Mouse (Mus musculus) kidney, adult 2 months (tissue): ENCODE measurements around the gene Dcst2. TPM values are rescaled to one million over a fixed set of nuclear protein-coding genes. Genes with fewer than 3 reads are reported as not detected.

Source experiments
- DNase-seq: peaks from one replicate; pipeline ENCODE4 v3.0.0; 2021
- H3K27ac ChIP-seq: fragments of 200-500 bp; 2 replicates; pipeline ENCODE4 v1.5.1; 2012; ENCODE audit warnings: low read depth, low read length, control low read depth, inconsistent platforms; ENCODE audit not compliant: insufficient read depth
- H3K27me3 ChIP-seq: fragments of 200-500 bp; replicated peaks from 2 replicates; pipeline ENCODE4 v1.6.1; 2012; ENCODE audit warnings: mild to moderate bottlenecking, moderate library complexity, low read length, inconsistent platforms; ENCODE audit not compliant: control insufficient read depth, insufficient read depth
- H3K36me3 ChIP-seq: fragments of 200-500 bp; 2 replicates; pipeline ENCODE4 v1.6.1; 2012; ENCODE audit warnings: mild to moderate bottlenecking, moderate library complexity, low read length, inconsistent platforms; ENCODE audit not compliant: control insufficient read depth, insufficient read depth
- H3K4me1 ChIP-seq: fragments of 200-500 bp; 2 replicates; pipeline ENCODE4 v1.6.1; 2011; ENCODE audit warnings: low read length; ENCODE audit not compliant: control insufficient read depth, insufficient read depth
- H3K4me3 ChIP-seq: fragments of 200-500 bp; 2 replicates; pipeline ENCODE4 v1.5.1; 2011; ENCODE audit warnings: mild to moderate bottlenecking, low read depth, low read length, control low read depth; ENCODE audit not compliant: insufficient read depth
- CTCF ChIP-seq: fragments of 200-500 bp; conservative IDR thresholded peaks from 2 replicates; pipeline ENCODE4 v1.5.1; 2011; ENCODE audit warnings: low read depth, mild to moderate bottlenecking, control low read depth, low read length, moderate library complexity, mixed read lengths; ENCODE audit not compliant: insufficient read depth, insufficient read length
- POLR2A ChIP-seq: fragments of 200-500 bp; IDR thresholded peaks from one replicate; pipeline ENCODE4 v1.6.1; 2011; ENCODE audit warnings: low read depth, low read length, control low read depth
- WGBS: fragments of 180-500 bp; shearing (Covaris S2); methylation state at CpG from one replicate; pipeline ENCODE4 v1.1.7; 2018; 5-methylcytosine and 5-hydroxymethylcytosine counted together
- polyA plus RNA-seq: library from polyadenylated mRNA; depleted of rRNA; stranded (reverse); fragments of >200 nt; gene quantifications from 2 replicates; pipeline ENCODE4 v1.2.3, GENCODE M21; 2012

Gene Dcst2
- polyA plus RNA-seq, 1 experiment, result 0.41 TPM

- H3K4me3 ChIP-seq, result peak within 1 kb of the TSS; percentile 86
- no peaks in the 10 kb centered on the region for H3K36me3 ChIP-seq
- peaks cover 6% of the 10 kb centered on the region; the same call in 1 of the 2 replicates for H3K4me1 ChIP-seq
- peak; percentile 99 for DNase-seq
- under 1% methylated on average over 39 of the region's 39 CpGs for WGBS
- no peak for TF ChIP-seq POLR2A
- no peak for TF ChIP-seq CTCF
- peak within 1 kb of the TSS; percentile 96 for H3K27ac ChIP-seq
- no peaks in the 10 kb centered on the region for H3K27me3 ChIP-seq
Measured at GRCm38 (mm10) chr3:89418170-89418860, 56.5 kb downstream of the Dcst2 start, which contains the start of the genes Cks1b and Shc1. Gene Cks1b (minus strand): TSS chr3:89418383. Gene Shc1 (plus strand): TSS chr3:89418443.

GRCm38 (mm10) chr3:89418861-89419250 lies 57.1 kb downstream of the Dcst2 start:
- peak overlapping the region; percentile 86 for H3K4me3 ChIP-seq
- H3K27me3 ChIP-seq, result no peaks in the 10 kb centered on the region
- DNase-seq, result peak; percentile 92
- no peaks in the 10 kb centered on the region for H3K36me3 ChIP-seq
- H3K4me1 ChIP-seq, result peaks cover 6% of the 10 kb centered on the region; the same call in 1 of the 2 replicates
- peak overlapping the region; percentile 96 for H3K27ac ChIP-seq
- 1% methylated on average over 16 of the region's 16 CpGs for WGBS
- TF ChIP-seq POLR2A (no peak), CTCF (no peak)

- peak overlapping the region; percentile 86 for H3K4me3 ChIP-seq
- TF ChIP-seq POLR2A (peak; percentile 12), CTCF (no peak)
- H3K27ac ChIP-seq, result peak overlapping the region; percentile 96
- H3K4me1 ChIP-seq, result peaks cover 6% of the 10 kb centered on the region; the same call in 1 of the 2 replicates
- peak; percentile 84 for DNase-seq
- H3K27me3 ChIP-seq, result no peaks in the 10 kb centered on the region
- 2% methylated on average over 9 of the region's 9 CpGs for WGBS
- no peaks in the 10 kb centered on the region for H3K36me3 ChIP-seq
Measured at GRCm38 (mm10) chr3:89419571-89419970, 57.8 kb downstream of the Dcst2 start.

- H3K4me1 ChIP-seq, result peaks cover 6% of the 10 kb centered on the region; the same call in 1 of the 2 replicates
- TF ChIP-seq POLR2A (no peak), CTCF (no peak)
Measured at GRCm38 (mm10) chr3:89419981-89420380, 58.2 kb downstream of the Dcst2 start.

GRCm38 (mm10) chr3:89420421-89420820 lies 58.6 kb downstream of the Dcst2 start:
- 49% methylated on average over 2 of the region's 2 CpGs for WGBS
- H3K36me3 ChIP-seq, result no peaks in the 10 kb centered on the region
- no peaks in the 10 kb centered on the region for H3K27me3 ChIP-seq
- H3K4me1 ChIP-seq, result peaks cover 6% of the 10 kb centered on the region; the same call in 1 of the 2 replicates
- DNase-seq, result no peak
- no peak for TF ChIP-seq POLR2A
- TF ChIP-seq CTCF, result no peak
- H3K4me3 ChIP-seq, result no peak overlapping the region
- peak overlapping the region; percentile 74 for H3K27ac ChIP-seq

More at GRCm38 (mm10) chr3:89419981-89420380, 58.2 kb downstream of the Dcst2 start:
- no peaks in the 10 kb centered on the region for H3K27me3 ChIP-seq
- WGBS, result 15% methylated on average over 3 of the region's 3 CpGs
- peak overlapping the region; percentile 96 for H3K27ac ChIP-seq
- no peaks in the 10 kb centered on the region for H3K36me3 ChIP-seq
- no peak for DNase-seq
- peak overlapping the region; percentile 86 for H3K4me3 ChIP-seq

- no peaks in the 10 kb centered on the region for H3K36me3 ChIP-seq
- peaks cover 6% of the 10 kb centered on the region; the same call in 1 of the 2 replicates for H3K4me1 ChIP-seq
- WGBS, result 15% methylated on average over 11 of the region's 11 CpGs
- H3K27ac ChIP-seq, result peak overlapping the region; percentile 74
- H3K27me3 ChIP-seq, result no peaks in the 10 kb centered on the region
- H3K4me3 ChIP-seq, result peak overlapping the region; percentile 43
- no peak for TF ChIP-seq CTCF
- TF ChIP-seq POLR2A, result no peak
- DNase-seq, result peak; percentile 87
Measured at GRCm38 (mm10) chr3:89421002-89421774, 59.4 kb downstream of the Dcst2 start.
